In the genomic region with DNA sequence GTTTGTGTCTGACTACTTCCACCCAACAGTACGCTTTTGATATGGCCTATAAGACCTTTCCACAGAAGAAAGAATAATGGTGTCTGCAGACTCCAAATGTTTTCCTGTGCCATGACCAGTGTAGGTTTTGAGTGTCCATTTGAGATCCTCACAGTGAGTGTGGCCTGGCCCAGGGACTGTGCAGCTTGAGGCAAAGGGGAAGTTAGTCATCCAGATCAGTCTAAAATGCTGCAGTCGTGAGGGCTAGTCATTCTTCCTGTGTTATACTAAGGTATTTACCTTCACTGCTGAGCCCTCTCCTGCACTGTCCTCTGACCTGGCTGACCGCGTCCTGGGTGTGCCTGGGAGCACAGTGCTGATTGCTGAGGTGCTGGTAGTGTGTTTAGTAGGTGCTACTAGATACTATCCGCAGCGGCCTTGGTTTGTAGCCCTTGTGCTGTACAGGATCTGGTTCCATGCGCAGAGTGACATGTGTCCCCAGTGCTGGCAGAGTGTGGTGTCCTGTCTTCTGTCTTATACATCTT, we compare ENCODE assay signal across 15 mouse cellular contexts.
"Had no signal": no experiment of that assay in that cellular context is flagged by ENCODE, and none has a peak within 500 bp of the region (broad histone marks: within the 10 kb centered on the region; RNA-seq: fewer than 3 reads in every experiment).

No protein-coding gene starts in this region.

- H3K9ac ChIP-seq: liver, embryonic 12.5 days; liver, embryonic 14.5 days; lung, embryonic 14.5 days; midbrain, embryonic 13.5 days; midbrain, embryonic 15.5 days; neural tube, embryonic 12.5 days; stomach, embryonic 15.5 days had no signal

- H3K27ac ChIP-seq: liver, embryonic 12.5 days; liver, embryonic 14.5 days; midbrain, embryonic 13.5 days; midbrain, embryonic 15.5 days; neural tube, embryonic 12.5 days; stomach, embryonic 15.5 days had no signal

- H3K4me3 ChIP-seq: liver, embryonic 12.5 days; midbrain, embryonic 13.5 days; midbrain, embryonic 15.5 days; neural tube, embryonic 12.5 days; stomach, embryonic 15.5 days had no signal

- ATAC-seq: liver, embryonic 12.5 days; midbrain, embryonic 13.5 days; midbrain, embryonic 15.5 days had no signal

- H3K27me3 ChIP-seq: liver, embryonic 12.5 days; midbrain, embryonic 13.5 days; midbrain, embryonic 15.5 days; neural tube, embryonic 12.5 days; stomach, embryonic 15.5 days had no signal

- H3K9me3 ChIP-seq: liver, embryonic 12.5 days; midbrain, embryonic 13.5 days; midbrain, embryonic 15.5 days; neural tube, embryonic 12.5 days; stomach, embryonic 15.5 days had no signal

- H3K4me1 ChIP-seq: midbrain, embryonic 13.5 days had no signal

- DNase-seq: lung, adult 18-20 months; lung, embryonic 14.5 days; lung, postnatal 10 days; lung, postnatal 4 days; right cerebral cortex, postnatal 14 days; thymus, adult 18-20 months; thymus, postnatal 14 days; thymus, postnatal 36 days had no signal

- H3K4me2 ChIP-seq: liver, embryonic 12.5 days; lung, embryonic 14.5 days; midbrain, embryonic 11.5 days; midbrain, embryonic 13.5 days; midbrain, embryonic 15.5 days; neural tube, embryonic 12.5 days; stomach, embryonic 15.5 days had no signal
